Mouse (Mus musculus): ENCODE data around the gene Birc2.

Gene Birc2

DNA sequence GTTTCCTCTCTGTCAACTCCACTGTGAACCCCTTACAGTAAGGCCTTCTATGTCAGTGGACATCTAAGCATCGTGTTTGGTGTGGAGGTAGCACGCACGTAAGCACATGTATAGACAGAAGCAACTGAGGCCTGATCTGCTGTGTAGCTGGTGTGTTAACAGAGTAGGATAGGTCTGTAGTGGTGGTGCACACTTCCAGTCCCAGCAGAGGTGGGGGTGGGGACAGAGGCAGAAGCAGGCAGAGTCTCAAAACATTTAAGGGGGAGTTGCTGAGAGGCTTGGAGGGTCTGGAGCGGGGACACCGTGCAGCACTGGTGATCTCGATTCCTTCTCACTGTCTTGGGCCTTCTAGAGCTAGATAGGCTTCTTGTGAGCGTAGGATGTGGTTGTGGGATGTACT is 50.8 kb downstream of the Birc2 start:
- no peak for DNase-seq (ENCODE audit: inconsistent age in 2 of 2, low spot score in 1 of 2)

DNA sequence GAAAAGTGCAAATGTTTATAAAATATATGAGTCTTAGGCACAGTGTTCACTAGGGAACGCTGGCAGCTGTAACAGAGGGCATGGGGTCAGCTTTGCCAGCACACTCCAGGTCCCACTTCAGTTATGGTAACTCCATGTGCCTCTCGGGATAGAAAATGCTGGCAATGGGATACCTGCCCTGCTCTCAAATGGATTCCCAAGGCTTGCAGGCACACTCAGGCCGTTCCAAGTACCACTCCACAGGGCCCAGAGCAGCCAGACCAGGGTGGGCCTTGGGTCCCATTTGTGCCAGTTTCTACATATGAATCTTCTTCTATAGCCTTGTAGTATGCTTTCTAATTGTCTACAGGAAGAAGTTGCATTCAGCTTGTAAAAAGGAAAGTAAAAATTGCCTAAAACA is 51.5 kb downstream of the Birc2 start:
- no peak for DNase-seq (ENCODE audit: inconsistent age in 2 of 2, low spot score in 1 of 2)

DNA sequence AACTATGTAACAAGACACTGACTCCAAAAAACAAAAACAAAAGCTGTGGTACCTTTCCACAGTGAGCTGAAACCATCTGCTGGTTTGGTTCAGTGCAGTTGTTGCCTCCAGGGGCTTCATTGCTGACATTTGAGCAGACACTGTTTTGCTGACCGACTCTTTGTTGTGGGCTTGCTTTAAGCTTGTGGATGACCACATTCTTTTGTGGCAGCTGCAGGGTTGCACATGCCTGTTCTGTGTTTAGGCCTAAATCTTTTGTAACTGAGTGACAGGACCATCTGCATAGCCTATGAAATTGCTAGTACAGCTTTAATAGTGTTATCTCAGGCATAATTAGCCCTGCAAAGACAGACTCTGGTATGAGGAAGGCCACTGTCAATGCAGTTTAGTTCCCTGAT is 52.2 kb downstream of the Birc2 start:
- DNase-seq (ENCODE audit: inconsistent age in 2 of 2, low spot score in 1 of 2): peak in 1 of 2 experiments; percentile 65

DNA sequence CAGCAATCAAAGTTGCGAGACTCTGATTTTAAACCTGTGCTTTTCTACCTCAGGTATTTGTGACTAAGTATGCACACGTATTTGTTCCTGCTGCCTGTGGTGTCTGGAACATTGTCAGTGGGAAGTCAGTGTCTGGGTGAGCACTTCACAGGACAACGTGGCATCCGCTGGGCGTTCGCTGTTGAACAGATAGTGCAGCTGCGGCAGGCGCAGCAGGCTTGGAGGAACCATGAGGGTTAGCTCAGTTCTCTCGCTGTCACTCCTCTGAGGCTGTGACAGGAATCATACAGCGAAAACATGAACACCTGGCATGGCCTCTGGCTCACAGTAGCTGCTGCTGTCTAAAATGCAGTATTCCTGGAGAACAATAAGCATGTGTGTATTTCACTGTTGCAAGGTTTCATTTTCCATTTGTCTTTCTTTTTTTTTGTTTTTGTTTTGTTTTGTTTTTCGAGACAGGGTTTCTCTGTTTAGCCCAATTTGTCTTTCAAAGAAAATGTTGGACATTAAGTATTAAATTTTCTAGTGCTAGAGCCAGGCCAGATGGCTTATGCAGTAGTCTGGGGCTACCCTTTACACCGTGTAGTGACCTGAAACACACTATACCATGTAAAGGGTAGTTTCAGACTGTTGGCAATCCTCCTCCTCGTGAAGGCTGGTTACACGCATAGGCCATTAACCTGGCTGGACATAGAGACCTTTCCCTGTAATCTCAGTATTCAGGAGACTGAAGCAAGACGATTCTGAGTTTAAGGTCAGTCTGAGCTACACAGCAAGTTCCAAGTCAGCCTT is 52.8 kb downstream of the Birc2 start:
- no peak for DNase-seq (ENCODE audit: inconsistent age in 2 of 2, low spot score in 1 of 2)

DNA sequence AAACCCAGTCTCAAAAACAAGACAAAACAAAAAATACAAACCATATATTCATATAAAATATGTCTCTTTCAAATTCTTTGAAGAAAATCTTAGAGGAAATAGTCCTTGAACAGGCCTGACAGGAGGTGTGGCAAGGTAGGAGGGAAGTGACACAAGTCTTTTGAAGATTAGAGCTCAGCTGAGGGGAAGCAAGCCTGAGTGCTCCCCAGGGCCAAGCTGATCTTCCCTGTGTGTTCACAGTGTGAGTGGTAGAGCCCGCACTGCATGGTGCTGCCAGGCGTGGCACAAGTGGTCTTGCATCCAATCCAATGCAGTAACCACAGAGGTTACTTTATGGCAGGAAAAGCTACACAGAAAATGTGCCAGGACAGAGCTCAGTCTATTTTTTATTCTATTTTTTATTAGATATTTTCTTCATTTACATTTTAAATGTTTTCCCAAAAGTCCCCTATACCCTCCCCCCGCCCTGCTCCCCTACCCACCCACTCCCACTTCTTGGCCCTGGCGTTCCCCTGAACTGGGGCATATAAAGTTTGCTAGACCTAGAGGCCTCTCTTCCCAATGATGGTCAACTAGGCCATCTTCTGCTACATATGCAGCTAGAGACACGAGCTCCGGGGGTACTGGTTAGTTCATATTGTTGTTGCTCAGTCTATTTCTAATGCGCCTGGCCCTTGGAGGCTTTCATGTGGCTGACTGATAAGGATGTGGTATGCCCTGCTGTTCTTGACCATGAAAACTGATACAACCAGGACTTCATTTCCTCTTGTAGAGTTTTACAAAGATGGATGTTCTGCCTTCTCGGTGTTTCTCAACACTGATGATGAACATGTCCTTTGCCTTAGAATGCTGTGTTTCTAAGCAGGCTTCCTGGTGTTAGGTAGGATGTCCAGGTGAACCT is 56.4 kb downstream of the Birc2 start:
- DNase-seq (ENCODE audit: inconsistent age in 2 of 2, low spot score in 1 of 2): no peak

DNA sequence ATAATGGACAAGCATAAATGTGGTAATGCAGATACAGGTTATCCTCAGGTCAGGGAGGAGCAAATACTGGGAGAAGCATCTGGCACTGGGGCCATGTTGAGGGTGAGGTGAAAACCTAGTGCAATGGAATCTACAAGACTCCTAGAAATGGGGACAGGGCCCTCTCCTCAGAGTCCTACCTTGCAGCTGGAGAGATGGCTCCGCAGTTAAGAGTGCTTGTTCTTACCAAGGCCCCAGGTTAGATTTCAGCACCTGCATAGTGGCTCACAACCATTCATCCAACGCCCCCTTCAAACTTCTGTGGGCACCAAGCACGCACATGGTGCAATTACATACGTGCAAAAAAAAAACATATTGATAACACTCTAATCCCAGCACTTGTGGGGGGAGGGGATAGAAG is 57.1 kb downstream of the Birc2 start:
- DNase-seq (ENCODE audit: inconsistent age in 2 of 2, low spot score in 1 of 2): no peak

DNA sequence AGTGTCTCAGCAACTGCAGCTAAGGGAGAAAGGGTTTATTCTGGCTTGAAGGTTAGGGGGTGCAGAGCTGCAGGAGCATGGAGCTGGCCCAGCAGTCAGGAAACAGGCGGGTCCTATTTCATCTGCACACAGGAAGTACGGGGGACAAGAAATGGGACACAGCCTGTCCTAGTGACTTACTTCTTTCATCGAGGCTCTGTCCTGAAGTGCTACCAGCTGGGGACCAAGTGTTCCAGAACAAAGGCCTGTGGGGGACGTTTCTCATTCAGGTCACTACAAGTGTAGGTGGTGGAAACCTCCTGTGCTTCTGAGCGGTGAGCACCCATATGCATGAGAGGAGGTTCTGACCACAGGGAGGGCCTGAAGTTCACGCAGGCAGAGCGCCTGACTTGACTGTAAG is 58.1 kb downstream of the Birc2 start:
- DNase-seq (ENCODE audit: inconsistent age in 2 of 2, low spot score in 1 of 2): no peak

DNA sequence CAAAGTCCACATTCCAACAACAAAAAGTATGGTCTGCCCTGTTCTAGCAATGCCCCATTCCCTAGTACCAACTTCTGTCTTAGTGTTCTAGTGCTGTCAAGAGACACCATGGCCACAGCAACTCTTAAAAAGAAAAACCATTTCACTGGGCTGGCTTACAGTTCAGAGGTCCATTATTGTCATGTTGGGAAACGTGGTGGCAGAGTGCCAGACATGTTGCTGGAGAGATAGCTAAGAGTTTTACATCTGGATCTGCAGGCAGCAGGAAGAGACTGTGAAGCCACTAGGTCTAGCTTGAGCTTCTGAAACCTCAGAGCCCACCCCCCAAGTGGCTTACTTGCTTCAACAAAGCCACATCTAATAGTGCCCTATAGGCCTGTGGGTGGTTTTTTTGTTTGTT is 59.2 kb downstream of the Birc2 start:
- peak in 1 of 2 experiments; percentile 47 for DNase-seq (ENCODE audit: inconsistent age in 2 of 2, low spot score in 1 of 2)

DNA sequence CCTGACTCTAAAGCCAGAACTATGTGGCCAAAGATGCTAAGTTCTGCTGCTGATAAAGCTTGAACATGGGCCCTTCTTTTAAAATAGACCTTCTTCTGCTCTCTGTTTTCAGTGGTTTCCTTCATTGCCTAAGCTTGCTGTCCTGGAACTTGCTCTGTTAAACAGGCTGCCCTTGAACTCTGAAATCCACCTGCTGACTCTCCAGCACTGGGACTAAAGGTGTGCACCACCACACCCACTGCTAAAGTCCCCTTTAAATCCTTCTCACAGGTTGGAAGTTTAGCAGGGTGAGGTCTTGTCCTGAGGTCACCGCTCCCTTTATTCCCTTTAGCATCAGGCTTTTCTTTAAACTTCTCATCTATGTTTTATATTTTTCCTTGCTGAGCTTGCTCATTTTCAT is 59.9 kb downstream of the Birc2 start:
- DNase-seq (ENCODE audit: inconsistent age in 2 of 2, low spot score in 1 of 2): no peak

DNA sequence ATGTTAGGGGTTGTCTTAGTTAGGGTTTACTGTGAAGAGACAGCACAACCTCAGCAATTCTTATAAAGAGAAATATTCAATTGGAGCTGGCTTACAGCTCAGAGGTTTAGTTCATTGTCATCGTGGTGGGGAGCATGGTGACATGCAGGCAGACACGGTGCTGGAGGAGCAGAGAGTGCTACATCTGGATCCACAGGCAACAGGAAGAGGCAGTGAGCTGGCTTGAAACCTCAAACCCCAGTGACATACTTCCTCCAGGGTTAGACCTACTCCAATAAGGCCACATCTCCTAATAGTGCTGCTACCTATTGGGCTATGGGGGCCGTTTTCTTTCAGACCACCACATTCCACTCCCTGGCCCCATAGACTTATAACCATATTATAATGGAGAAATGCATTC is 60.9 kb downstream of the Birc2 start:
- DNase-seq (ENCODE audit: inconsistent age in 2 of 2, low spot score in 1 of 2): no peak

DNA sequence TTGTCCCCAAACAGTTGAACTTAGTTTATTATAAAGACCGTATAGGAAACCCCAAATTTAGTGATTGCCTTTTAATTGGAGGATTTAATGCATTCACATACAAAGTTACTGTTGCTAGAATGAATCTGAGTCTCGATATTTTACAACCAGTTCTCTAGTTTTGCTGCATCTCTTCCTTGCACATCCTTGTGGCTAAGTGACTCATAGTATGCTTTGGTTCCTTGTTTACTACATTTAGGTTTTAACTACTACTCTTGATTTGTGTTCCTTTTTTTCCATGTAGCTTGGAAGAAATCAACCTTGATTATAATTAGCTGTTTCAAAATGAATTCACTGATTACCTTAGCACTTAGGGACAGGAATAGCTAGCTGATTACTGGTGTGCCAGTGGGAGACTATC is 61.9 kb downstream of the Birc2 start:
- DNase-seq (ENCODE audit: inconsistent age in 2 of 2, low spot score in 1 of 2): no peak

DNA sequence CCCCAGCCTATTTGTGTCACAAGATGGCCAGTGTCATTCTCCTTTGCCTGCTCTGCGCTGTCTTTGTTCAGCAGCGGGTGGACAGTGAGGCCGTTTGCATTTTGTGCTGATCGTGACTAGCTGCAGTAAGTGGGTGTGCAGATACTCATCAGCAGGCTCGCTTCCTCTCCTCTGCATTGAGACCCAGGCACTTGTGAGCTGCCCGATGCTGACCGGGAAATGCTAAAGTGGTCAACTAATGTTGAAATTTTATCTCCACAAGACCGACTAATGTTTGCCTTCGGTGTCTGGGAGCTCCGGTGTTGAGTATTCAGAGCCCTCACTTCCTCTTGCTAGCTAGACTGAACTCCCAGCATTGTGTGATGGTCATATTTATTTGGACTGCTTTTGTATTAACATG is 62.3 kb downstream of the Birc2 start:
- no peak for DNase-seq (ENCODE audit: inconsistent age in 2 of 2, low spot score in 1 of 2)

DNA sequence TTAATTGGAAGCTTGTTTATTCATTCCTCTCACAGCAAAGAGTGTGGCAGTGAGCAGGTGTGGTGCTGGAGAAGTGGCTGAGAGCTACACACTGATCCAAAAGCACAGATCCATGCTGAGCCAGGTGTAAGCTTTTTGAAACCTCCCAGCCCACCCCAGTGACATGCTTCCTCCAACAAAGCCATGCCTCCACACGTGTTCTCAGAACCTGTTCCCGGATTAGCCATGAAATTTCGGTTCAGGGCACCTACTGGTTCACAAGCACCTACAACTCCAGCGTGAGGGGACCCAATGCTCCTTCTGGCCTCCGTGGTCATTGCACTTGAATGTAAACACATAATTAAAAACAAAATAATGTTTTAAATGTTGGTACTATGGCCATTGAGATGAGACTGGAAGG is 63.2 kb downstream of the Birc2 start:
- no peak for DNase-seq (ENCODE audit: inconsistent age in 2 of 2, low spot score in 1 of 2)

DNA sequence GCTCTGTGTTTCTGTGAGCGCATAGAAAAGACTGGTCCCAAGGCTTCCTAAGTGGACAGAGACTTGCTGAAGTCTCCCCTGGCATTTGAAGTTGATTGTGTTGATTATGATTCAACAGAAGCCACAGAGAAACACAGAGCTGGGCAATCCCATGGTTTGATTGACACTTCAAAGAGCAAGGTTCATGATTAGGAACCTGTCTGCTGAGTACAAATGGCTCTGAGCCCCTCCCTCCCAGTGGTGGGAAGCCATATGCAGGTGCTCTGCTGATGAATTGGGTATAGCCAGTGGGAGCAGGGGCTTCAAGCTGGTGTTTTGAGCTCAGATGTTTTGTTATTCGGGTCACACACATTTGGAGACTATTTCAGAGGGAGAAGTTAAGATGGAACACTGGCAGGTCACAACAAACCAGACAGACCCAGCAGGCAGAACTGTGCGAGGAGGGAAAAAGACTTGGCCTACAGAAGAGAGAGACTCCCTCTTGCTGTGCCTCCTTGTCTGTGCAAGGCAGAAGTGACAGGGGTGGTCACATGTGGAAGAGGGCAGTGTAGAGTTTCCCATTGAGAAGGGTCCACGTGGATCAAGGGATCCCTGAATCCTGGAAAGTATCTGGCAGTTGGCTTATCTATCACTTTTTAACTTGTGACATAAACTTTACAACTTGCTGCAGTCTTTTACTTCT is 64.0 kb downstream of the Birc2 start:
- no peak for DNase-seq (ENCODE audit: inconsistent age in 2 of 2, low spot score in 1 of 2)

DNA sequence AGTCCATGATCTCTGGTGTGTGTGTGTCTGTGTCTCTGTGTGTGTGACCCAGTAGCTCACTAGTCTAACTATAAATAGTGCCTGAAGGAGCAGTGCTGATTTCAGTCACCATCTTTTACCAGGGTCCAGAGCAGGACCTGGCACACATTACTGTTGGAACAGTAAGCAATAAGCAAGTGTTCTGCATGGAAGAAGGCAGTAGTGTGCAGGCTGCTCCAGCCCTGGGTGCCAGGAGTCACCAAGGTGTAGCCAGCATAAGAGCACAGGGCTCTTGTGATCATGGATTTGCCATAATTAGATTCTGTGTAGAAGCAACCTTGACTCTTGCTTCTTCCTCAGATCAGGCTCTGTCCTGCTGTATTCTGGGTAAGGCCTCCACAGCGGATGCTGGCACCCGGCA is 64.5 kb downstream of the Birc2 start:
- peak in 1 of 2 experiments; percentile 39 for DNase-seq (ENCODE audit: inconsistent age in 2 of 2, low spot score in 1 of 2)

DNA sequence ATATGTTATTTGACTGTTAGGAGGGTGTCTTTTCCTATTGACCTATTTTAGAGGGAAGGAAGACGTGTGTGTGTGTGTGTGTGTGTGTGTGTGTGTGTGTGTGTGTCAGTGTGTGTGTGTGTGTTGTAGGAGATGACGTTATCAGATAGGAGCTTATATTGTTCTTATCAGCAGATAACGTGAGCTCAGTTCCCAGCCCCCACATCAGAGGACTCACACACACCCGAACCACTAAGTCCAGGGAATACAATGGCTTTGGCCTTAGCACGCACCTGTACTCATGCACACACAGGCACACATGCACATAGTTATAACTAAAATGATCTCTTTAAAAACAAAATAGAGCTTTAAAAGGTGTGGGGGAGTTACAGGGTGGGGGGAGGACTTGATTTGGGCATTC is 67.4 kb downstream of the Birc2 start:
- DNase-seq (ENCODE audit: inconsistent age in 2 of 2, low spot score in 1 of 2): no peak

DNA sequence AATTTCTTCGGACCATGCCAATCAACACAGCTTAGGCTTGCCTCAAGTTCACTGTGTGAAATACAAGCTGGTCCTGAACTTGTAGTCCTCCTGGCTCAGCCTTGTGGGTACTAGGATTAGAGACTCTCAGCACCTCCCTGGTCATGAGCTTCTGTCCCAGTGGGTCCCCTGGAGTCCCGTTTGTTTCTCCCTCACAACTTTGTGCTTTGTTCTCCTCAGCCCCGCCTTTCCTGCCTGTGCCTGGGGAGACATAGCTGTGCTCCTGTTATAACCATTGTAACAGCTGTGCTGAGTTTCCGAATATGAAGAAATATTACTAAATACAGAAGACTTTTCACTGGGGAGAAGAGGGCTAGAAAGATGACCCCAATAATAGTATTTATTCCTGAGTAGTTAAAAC is 67.8 kb downstream of the Birc2 start:
- DNase-seq (ENCODE audit: inconsistent age in 2 of 2, low spot score in 1 of 2): no peak
